Mouse (Mus musculus) liver, adult 2 months (tissue): ENCODE measurements around the gene Zfp704. TPM values are rescaled to one million over a fixed set of nuclear protein-coding genes. Genes with fewer than 3 reads are reported as not detected.
A peak's percentile ranks its signal among the peaks of the same experiment; 100 is the strongest.

Experiments
- DNase-seq: peaks from one replicate; pipeline ENCODE4 v3.0.0-alpha.2; 2011; ENCODE audit warnings: low read depth, low spot score; ENCODE audit errors: extremely low read depth
- H3K27ac ChIP-seq: fragments of 200-500 bp; replicated peaks from 2 replicates; pipeline ENCODE4 v1.5.1; 2012; ENCODE audit warnings: low read depth, mild to moderate bottlenecking, control low read depth, inconsistent platforms, low read length; ENCODE audit not compliant: insufficient read depth
- H3K27me3 ChIP-seq: fragments of 200-500 bp; 2 replicates; pipeline ENCODE4 v1.6.1; 2012; ENCODE audit warnings: mild to moderate bottlenecking, moderate library complexity, low read length, inconsistent platforms; ENCODE audit not compliant: control insufficient read depth, insufficient read depth
- H3K36me3 ChIP-seq: fragments of 200-500 bp; 2 replicates; pipeline ENCODE4 v1.6.1; 2012; ENCODE audit warnings: low read length, inconsistent platforms; ENCODE audit not compliant: control insufficient read depth, insufficient read depth
- H3K4me1 ChIP-seq: fragments of 200-500 bp; 2 replicates; pipeline ENCODE4 v1.6.1; 2011; ENCODE audit warnings: low read length; ENCODE audit not compliant: control insufficient read depth, insufficient read depth
- H3K4me3 ChIP-seq: fragments of 200-500 bp; 2 replicates; pipeline ENCODE4 v1.5.1; 2011; ENCODE audit warnings: low read depth, mild to moderate bottlenecking, control low read depth, low read length, moderate library complexity; ENCODE audit not compliant: insufficient read depth
- H3K79me2 ChIP-seq: fragments of 200-500 bp; 2 replicates; pipeline ENCODE4 v1.6.1; 2012; ENCODE audit warnings: inconsistent platforms, mild to moderate bottlenecking, low read length, moderate library complexity; ENCODE audit not compliant: control insufficient read depth, insufficient read depth
- H3K9ac ChIP-seq: fragments of 200-500 bp; 2 replicates; pipeline ENCODE4 v1.6.1; 2012; ENCODE audit warnings: low read depth, mild to moderate bottlenecking, control low read depth, inconsistent platforms, low read length
- CTCF ChIP-seq: fragments of 200-500 bp; IDR thresholded peaks from 2 replicates; pipeline ENCODE4 v1.5.1; 2011; ENCODE audit warnings: low read depth, low read length, control low read depth
- POLR2A ChIP-seq: fragments of 200-500 bp; IDR thresholded peaks from 2 replicates; pipeline ENCODE4 v1.6.1; 2011; ENCODE audit warnings: low read length, control low read depth; ENCODE audit not compliant: insufficient read depth; ENCODE audit errors: extremely low read depth
- WGBS: fragments of 180-500 bp; shearing (Covaris S2); methylation state at CpG from one replicate; pipeline ENCODE4 v1.1.7; 2018; 5-methylcytosine and 5-hydroxymethylcytosine counted together
- polyA plus RNA-seq: library from polyadenylated mRNA; depleted of rRNA; stranded (reverse); fragments of >200 nt; gene quantifications from 2 replicates; pipeline ENCODE4 v1.2.3, GENCODE M21; 2012
- total RNA-seq: library from RNA; depleted of rRNA; stranded (reverse); fragments of >200 nt; gene quantifications from 2 replicates; pipeline ENCODE4 v1.2.3, GENCODE M21; 2014

Gene Zfp704
- total and polyA plus RNA-seq, 2 experiments, result 1.3 to 3.2 TPM

DNA sequence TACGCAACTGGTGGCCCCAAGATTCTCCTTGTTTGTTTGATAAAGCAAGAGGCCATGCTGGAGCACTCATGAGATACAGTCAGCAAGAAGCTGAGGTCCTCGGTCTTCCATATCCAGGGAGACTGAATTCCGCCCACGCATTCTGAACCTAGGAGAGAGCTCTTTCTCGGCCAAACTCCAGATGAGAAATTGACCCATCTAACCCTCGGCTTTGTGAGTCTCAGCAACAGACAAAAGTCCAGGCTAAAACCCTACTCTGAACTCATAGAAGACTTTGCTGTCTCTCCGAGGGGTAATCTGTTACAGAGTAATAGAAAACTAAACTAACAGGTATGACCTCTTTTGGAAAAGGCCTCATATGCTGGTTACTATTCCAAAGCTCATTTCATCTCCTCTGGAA, 4.9 kb downstream of the Zfp704 start:
- TF ChIP-seq POLR2A (no peak), CTCF (no peak)
- DNase-seq, result peak; percentile 25
- H3K4me1 ChIP-seq, result no peaks in the 10 kb centered on the region
- H3K36me3 ChIP-seq, result no peaks in the 10 kb centered on the region
- no peak overlapping the region for H3K9ac ChIP-seq
- H3K79me2 ChIP-seq, result no peaks in the 10 kb centered on the region; the same call in 1 of the 2 replicates
- H3K27me3 ChIP-seq, result no peaks in the 10 kb centered on the region
- H3K4me3 ChIP-seq, result no peak overlapping the region
- 40% methylated on average over 7 of the region's 7 CpGs for WGBS
- no peak overlapping the region for H3K27ac ChIP-seq

DNA sequence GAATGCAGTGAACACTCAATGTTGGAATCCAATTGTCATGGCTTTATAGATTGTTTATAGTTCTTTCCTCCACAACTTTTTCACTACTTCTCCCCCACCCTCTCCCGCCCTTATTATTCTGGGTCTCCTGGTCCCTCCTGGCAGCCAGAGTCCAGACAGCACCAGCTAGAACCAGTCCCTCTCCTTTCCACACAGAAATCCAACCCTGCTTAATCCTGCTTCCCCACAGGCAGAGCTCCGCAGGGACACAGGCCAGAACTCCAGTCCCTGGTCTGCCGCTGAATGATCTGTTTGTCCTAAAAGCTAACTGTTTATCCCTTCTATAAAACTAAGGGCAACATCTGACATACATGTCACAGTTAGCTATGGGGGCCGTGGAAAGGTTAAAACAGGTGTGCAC, 6.0 kb downstream of the Zfp704 start:
- H3K9ac ChIP-seq, result no peak overlapping the region
- no peak for DNase-seq
- H3K27me3 ChIP-seq, result no peaks in the 10 kb centered on the region
- H3K27ac ChIP-seq, result no peak overlapping the region
- H3K4me3 ChIP-seq, result no peak overlapping the region
- TF ChIP-seq CTCF (no peak), POLR2A (no peak)
- no peaks in the 10 kb centered on the region; the same call in 1 of the 2 replicates for H3K79me2 ChIP-seq
- 91% methylated on average over 4 of the region's 4 CpGs for WGBS
- H3K36me3 ChIP-seq, result no peaks in the 10 kb centered on the region
- H3K4me1 ChIP-seq, result peaks cover 5% of the 10 kb centered on the region; the same call in 1 of the 2 replicates

DNA sequence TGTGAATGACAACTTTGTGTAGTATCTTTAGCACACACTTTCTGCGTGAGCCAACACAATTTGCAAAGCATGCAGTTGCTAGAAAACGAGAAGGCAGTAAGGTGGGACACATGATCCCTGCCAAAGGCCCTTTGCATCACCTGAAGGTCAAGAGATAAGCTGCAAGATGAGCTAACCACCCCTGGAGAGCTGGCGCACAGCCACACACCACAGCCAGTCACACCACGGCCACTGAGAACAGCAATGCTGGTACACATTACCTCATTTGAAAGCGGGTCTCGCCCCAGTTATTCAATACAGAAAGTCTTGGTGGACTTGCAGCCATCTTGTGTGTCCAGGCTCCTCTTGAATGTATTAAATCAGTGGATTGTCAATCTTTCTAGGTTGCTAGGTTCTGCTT, 9.3 kb downstream of the Zfp704 start:
- no peak overlapping the region for H3K4me3 ChIP-seq
- no peaks in the 10 kb centered on the region for H3K27me3 ChIP-seq
- no peak for TF ChIP-seq CTCF
- no peak for TF ChIP-seq POLR2A
- H3K27ac ChIP-seq, result no peak overlapping the region
- peaks cover 5% of the 10 kb centered on the region; the same call in 1 of the 2 replicates for H3K4me1 ChIP-seq
- H3K79me2 ChIP-seq, result no peaks in the 10 kb centered on the region; the same call in 1 of the 2 replicates
- DNase-seq, result peak; percentile 21
- WGBS, result 55% methylated on average over 6 of the region's 6 CpGs
- no peaks in the 10 kb centered on the region for H3K36me3 ChIP-seq
- H3K9ac ChIP-seq, result no peak overlapping the region

DNA sequence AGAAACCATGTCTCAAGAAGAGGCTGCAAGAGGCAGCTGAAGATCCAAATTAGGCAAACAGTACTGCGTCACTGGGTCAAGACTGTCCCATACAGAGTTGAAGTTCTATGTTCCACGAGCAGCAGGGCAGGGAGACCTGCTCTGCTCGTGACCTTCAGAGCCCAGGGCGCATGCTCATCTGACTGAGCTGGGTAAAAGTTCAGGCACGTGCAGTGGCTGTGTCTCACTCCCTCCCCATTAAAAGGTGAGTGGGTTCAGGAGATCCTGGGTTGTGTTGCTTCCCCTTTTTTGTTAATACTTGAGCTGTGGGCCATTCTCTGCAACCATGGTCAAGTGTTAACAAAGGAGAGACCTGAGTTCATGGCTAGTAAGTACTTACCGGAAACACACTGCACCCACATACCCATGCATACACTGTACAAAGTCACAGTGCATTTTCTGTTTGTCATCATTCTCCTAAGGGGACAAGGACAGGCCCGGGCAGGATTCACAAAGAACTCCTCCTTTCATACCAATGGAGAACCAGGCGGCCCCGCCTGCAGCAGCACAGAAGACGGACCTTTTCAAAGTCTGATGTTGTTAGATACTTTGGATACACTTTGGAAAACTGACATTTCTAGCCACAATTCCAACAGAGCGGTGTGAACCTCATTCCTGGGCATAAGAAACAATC, 10.0 kb downstream of the Zfp704 start:
- WGBS, result 61% methylated on average over 11 of the region's 11 CpGs
- no peak overlapping the region for H3K9ac ChIP-seq
- DNase-seq, result peak; percentile 72
- H3K36me3 ChIP-seq, result no peaks in the 10 kb centered on the region
- no peak overlapping the region for H3K4me3 ChIP-seq
- H3K79me2 ChIP-seq, result no peaks in the 10 kb centered on the region; the same call in 1 of the 2 replicates
- peaks cover 5% of the 10 kb centered on the region; the same call in 1 of the 2 replicates for H3K4me1 ChIP-seq
- TF ChIP-seq CTCF (no peak), POLR2A (no peak)
- no peak overlapping the region for H3K27ac ChIP-seq
- no peaks in the 10 kb centered on the region for H3K27me3 ChIP-seq

DNA sequence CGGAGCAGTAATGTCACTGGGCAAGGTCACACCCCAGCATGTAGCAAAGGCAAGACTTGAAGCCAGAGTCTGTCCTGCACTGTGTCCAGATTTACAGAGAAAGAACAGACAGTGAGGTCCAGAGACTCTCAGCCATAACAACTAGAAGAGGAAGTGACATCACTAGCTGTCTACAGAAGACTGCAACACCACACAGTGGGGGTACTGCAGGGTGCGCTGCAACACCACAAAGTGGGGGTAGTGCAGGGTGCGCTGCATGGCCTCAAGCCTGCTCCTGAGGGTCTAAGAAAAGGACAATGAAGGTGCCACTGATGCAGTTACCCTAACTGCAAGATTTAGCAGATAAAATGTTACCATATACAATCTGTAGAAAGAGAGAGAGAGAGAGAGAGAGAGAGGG, 11.8 kb downstream of the Zfp704 start:
- H3K4me1 ChIP-seq, result peaks cover 5% of the 10 kb centered on the region; the same call in 1 of the 2 replicates
- H3K27me3 ChIP-seq, result no peaks in the 10 kb centered on the region
- WGBS, result 96% methylated on average over 3 of the region's 3 CpGs
- no peaks in the 10 kb centered on the region for H3K36me3 ChIP-seq
- no peak for DNase-seq
- TF ChIP-seq CTCF (no peak), POLR2A (no peak)
- no peak overlapping the region for H3K27ac ChIP-seq
- H3K4me3 ChIP-seq, result no peak overlapping the region
- H3K79me2 ChIP-seq, result no peaks in the 10 kb centered on the region; the same call in 1 of the 2 replicates
- H3K9ac ChIP-seq, result no peak overlapping the region

DNA sequence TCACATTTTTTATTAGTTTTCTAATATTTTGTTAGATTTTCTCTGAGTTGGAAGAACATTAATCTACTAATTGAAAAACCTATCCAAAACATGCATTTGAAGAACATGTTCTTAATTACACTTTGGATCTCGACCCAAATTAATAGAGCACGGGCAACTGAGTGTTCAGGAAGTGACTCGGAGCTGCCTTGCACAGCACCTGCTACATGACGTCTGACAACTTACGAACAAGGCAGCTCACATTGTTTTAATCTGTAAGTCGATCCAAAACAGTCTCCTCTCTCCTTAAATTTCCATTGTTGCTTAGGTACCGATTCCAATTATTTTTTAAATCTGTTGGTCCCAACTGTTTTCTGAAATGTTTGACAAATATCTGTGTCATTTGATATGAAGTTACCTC, 15.4 kb downstream of the Zfp704 start:
- 86% methylated on average over 7 of the region's 7 CpGs for WGBS
- H3K79me2 ChIP-seq, result no peaks in the 10 kb centered on the region
- H3K36me3 ChIP-seq, result no peaks in the 10 kb centered on the region
- H3K9ac ChIP-seq, result no peak overlapping the region
- H3K4me3 ChIP-seq, result no peak overlapping the region
- TF ChIP-seq POLR2A, result no peak
- no peak for DNase-seq
- no peaks in the 10 kb centered on the region for H3K27me3 ChIP-seq
- H3K27ac ChIP-seq, result no peak overlapping the region
- 0 out of 2 replicates have a peak, but pooled peaks cover under 1% of the 10 kb centered on the region for H3K4me1 ChIP-seq
